Mouse (Mus musculus): ENCODE data around the gene Tmc5. TPM values are rescaled to one million over a fixed set of nuclear protein-coding genes. Genes with fewer than 3 reads are reported as not detected.

The Tmc5 gene
- polyA plus RNA-seq, 1 experiment from 2014 or later: 0.18 TPM

DNA sequence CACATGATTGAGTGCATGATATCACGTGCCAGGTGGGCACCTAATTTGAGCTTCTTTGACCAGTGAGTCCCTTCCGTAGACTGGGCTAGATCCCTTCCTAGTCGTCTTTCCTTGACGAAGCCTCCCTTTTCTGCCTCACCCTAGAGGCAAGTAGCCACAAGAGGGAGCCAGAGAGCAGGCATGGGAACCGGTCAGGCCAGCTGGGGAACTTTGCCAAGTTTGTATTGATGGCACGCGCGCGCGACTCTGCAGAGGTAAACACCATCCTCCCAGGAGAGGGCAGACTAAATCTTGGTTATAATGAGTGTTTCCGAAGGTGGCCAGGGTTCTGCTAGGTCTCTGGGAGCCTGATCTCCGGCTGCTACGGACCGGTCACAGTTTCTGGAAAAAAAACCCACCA lies 1.9 kb upstream of the Tmc5 start:
- H3K4me3 ChIP-seq (ENCODE audit: low read depth, low read length): no peak overlapping the region
- ATAC-seq: peak; percentile 34; the same call in 1 of the 2 replicates
- no peaks in the 10 kb centered on the region for H3K9me3 ChIP-seq (replicated peaks; ENCODE audit: control insufficient read depth, low read length, poor library complexity, severe bottlenecking)
- H3K36me3 ChIP-seq (ENCODE audit: control insufficient read depth, insufficient read depth, low read length): no peaks in the 10 kb centered on the region
- peak overlapping the region; percentile 42 for H3K4me2 ChIP-seq (ENCODE audit: low read length)
- peak overlapping the region; percentile 82; the same call in 1 of the 2 replicates for H3K27ac ChIP-seq (ENCODE audit: low read length)
- H3K4me1 ChIP-seq (ENCODE audit: control insufficient read depth, insufficient read depth, low read length): peaks cover 20% of the 10 kb centered on the region
- no peak overlapping the region for H3K9ac ChIP-seq (ENCODE audit: low read depth, low read length)
- 1% methylated on average over 14 of the region's 14 CpGs for WGBS
- H3K27me3 ChIP-seq (ENCODE audit: control insufficient read depth, insufficient read depth, low read depth, low read length): 0 out of 2 replicates have a peak, but pooled peaks cover 3% of the 10 kb centered on the region

DNA sequence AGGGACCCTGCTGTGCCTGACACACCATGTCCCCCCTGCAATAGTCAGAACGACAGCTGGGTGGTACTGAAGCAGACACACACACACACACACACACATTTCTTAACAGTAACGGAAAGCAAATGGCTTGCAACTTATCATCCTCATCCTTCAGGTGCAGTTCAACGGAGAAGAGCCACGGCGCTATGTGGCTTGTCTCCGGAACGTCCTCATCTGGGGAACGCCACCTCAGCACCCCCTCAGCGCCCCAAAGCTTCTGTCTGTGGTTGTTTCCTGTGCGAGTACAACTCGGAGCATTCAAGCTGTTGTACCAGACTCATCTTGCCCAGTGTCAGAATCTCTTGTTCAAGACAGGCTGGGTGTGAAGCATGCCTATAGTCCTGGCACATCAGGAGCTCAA lies 826 bp upstream of the Tmc5 start:
- Histone ChIP-seq H3K27me3 (ENCODE audit: control insufficient read depth, insufficient read depth, low read depth, low read length) (0 out of 2 replicates have a peak, but pooled peaks cover 3% of the 10 kb centered on the region), H3K4me1 (ENCODE audit: control insufficient read depth, insufficient read depth, low read length) (peaks cover 20% of the 10 kb centered on the region), H3K4me3 (ENCODE audit: low read depth, low read length) (no peak overlapping the region), H3K27ac (ENCODE audit: low read length) (no peak overlapping the region), H3K4me2 (ENCODE audit: low read length) (no peak overlapping the region), H3K36me3 (ENCODE audit: control insufficient read depth, insufficient read depth, low read length) (no peaks in the 10 kb centered on the region), H3K9me3 (replicated peaks; ENCODE audit: control insufficient read depth, low read length, poor library complexity, severe bottlenecking) (no peaks in the 10 kb centered on the region), H3K9ac (ENCODE audit: low read depth, low read length) (no peak overlapping the region)
- ATAC-seq: no peak
- 81% methylated on average over 11 of the region's 11 CpGs for WGBS

DNA sequence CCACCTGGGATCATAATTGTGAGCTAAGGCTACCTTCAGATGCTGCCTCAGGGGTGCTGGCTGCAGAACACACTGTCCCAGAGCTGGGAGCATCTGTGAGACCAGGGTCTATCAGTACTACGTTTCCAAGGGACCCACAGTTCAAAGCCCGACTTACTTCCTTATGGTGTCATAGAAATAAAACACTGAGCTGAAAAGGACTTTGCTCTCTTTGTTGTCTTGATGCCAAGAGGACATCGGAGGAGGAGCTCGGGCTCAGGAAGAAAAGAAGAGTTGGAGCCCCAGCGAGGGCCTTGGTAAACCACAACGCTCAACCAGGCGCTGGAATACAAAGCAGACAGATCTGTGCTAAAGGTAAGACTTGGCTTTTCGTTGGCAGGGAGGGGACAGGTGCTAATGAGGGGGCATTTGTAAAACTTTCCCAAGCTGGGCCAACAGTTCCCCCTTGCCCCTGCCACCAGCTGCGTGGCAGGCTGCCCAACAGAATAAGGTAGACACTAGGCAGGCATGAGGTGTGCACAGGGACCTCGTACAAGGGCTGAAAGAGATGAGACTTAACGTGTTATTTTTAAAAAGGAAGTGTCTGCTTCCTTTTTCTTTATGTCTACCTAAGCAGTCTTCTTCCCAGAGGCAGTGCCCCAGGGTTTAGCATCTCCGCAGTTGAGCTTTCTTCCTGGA lies 3.0 kb downstream of the Tmc5 start:
- 64% methylated on average over 12 of the region's 12 CpGs for WGBS
- 0 out of 2 replicates have a peak, but pooled peaks cover 3% of the 10 kb centered on the region for H3K27me3 ChIP-seq (ENCODE audit: control insufficient read depth, insufficient read depth, low read depth, low read length)
- no peaks in the 10 kb centered on the region for H3K9me3 ChIP-seq (replicated peaks; ENCODE audit: control insufficient read depth, low read length, poor library complexity, severe bottlenecking)
- H3K9ac ChIP-seq (ENCODE audit: low read depth, low read length): no peak overlapping the region
- no peaks in the 10 kb centered on the region for H3K36me3 ChIP-seq (ENCODE audit: control insufficient read depth, insufficient read depth, low read length)
- peaks cover 9% of the 10 kb centered on the region for H3K4me1 ChIP-seq (ENCODE audit: control insufficient read depth, insufficient read depth, low read length)
- no peak overlapping the region for H3K4me2 ChIP-seq (ENCODE audit: low read length)
- H3K4me3 ChIP-seq (ENCODE audit: low read depth, low read length): no peak overlapping the region
- ATAC-seq: no peak
- no peak overlapping the region for H3K27ac ChIP-seq (ENCODE audit: low read length)

DNA sequence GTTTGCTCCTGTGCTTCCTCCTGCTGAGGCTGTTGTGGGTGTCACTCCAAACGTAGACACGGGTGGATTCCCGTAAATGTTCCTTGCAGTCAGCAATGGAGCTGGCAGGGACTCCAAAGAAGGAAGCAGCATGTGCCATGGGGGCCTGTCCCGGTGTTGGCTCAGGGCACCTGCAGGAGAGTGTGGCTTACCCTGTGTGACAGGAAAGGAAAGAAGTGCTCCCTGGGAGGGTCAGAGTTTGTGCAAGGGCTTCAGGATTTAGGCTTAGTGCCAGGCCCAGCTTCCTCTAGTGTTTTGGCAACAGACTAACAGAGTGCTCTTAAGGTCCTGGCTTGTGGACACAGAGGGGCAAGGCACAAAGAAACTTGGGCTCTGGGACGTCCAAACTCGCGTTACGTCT lies 7.7 kb downstream of the Tmc5 start:
- Histone ChIP-seq H3K27ac (ENCODE audit: low read length) (no peak overlapping the region), H3K4me3 (ENCODE audit: low read depth, low read length) (no peak overlapping the region), H3K36me3 (ENCODE audit: control insufficient read depth, insufficient read depth, low read length) (no peaks in the 10 kb centered on the region), H3K9me3 (replicated peaks; ENCODE audit: control insufficient read depth, low read length, poor library complexity, severe bottlenecking) (no peaks in the 10 kb centered on the region), H3K27me3 (ENCODE audit: control insufficient read depth, insufficient read depth, low read depth, low read length) (no peaks in the 10 kb centered on the region), H3K9ac (ENCODE audit: low read depth, low read length) (no peak overlapping the region), H3K4me1 (ENCODE audit: control insufficient read depth, insufficient read depth, low read length) (no peaks in the 10 kb centered on the region), H3K4me2 (ENCODE audit: low read length) (no peak overlapping the region)
- 88% methylated on average over 8 of the region's 8 CpGs for WGBS
- no peak for ATAC-seq

DNA sequence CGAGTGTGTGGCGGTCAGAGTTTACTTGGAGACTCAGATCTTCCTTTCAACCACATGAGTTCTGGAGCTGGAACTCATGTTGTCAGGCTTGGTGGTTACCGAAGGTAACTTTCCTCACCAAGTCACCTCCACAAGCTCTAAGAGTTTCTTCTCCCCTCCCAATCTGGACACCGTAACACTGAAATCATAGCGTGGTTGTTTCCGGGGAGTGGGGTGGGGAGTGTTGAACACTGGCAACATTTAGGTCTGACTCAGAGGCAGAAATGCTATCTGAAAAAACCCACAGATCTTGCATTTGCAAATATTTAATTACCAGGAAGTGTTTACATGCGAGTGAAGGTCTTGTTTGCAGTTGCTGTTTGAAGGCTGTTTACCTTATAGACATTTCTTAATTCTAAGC lies 12.7 kb downstream of the Tmc5 start:
- Histone ChIP-seq H3K36me3 (ENCODE audit: control insufficient read depth, insufficient read depth, low read length) (no peaks in the 10 kb centered on the region), H3K9me3 (replicated peaks; ENCODE audit: control insufficient read depth, low read length, poor library complexity, severe bottlenecking) (no peaks in the 10 kb centered on the region), H3K4me2 (ENCODE audit: low read length) (no peak overlapping the region), H3K27ac (ENCODE audit: low read length) (no peak overlapping the region), H3K4me3 (ENCODE audit: low read depth, low read length) (no peak overlapping the region), H3K9ac (ENCODE audit: low read depth, low read length) (no peak overlapping the region), H3K27me3 (ENCODE audit: control insufficient read depth, insufficient read depth, low read depth, low read length) (no peaks in the 10 kb centered on the region), H3K4me1 (ENCODE audit: control insufficient read depth, insufficient read depth, low read length) (no peaks in the 10 kb centered on the region)
- no peak for ATAC-seq
- 95% methylated on average over 7 of the region's 7 CpGs for WGBS

DNA sequence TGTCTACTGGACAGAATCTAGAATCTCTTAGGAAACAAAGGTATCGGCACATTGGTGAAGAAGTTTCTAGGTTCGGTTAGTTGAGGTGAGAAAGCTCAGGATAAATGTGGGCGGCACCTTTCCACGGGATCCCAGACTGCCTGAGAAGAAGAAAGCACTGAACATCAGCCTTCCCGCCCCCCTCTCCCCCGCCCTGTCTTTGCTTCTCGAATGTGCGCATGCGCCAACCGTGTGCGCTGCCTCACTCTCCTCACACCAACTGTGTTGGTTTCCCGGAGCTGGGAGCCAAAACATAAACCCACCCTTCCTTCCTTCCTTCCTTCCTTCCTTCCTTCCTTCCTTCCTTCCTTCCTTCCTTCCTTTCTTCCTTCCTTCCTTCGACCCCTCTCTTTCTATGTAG lies 13.6 kb downstream of the Tmc5 start:
- Histone ChIP-seq H3K4me2 (ENCODE audit: low read length) (no peak overlapping the region), H3K36me3 (ENCODE audit: control insufficient read depth, insufficient read depth, low read length) (no peaks in the 10 kb centered on the region), H3K9ac (ENCODE audit: low read depth, low read length) (no peak overlapping the region), H3K27ac (ENCODE audit: low read length) (no peak overlapping the region), H3K4me3 (ENCODE audit: low read depth, low read length) (no peak overlapping the region), H3K4me1 (ENCODE audit: control insufficient read depth, insufficient read depth, low read length) (no peaks in the 10 kb centered on the region), H3K27me3 (ENCODE audit: control insufficient read depth, insufficient read depth, low read depth, low read length) (no peaks in the 10 kb centered on the region), H3K9me3 (replicated peaks; ENCODE audit: control insufficient read depth, low read length, poor library complexity, severe bottlenecking) (no peaks in the 10 kb centered on the region)
- ATAC-seq: no peak
- 82% methylated on average over 13 of the region's 13 CpGs for WGBS

DNA sequence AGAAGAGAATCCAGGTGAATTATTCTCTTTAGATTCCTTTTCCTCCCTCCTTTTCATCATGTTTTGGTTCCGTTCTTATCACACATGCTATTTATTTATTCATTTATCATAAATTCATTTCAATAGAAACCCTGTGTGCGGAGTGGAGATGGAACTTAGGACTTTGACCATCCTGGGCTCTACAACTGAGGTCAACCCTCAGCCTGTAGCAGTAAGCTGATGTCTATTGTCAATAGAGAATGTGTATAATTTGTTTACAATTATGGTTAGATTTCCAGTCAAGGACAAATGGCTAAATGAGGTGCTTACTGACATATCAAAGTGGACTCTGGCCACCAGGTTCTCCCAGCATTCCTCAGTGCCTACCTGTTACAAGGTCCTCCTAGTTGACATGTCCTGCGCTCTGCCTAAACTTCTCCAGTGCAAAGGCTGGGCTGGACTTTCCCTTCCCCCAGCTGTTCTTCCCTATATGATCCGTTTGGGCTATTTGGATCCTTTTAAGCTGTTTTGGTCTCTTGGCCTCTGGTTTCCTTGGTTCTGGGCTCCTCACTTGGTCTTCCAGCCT lies 14.2 kb downstream of the Tmc5 start:
- Histone ChIP-seq H3K27me3 (ENCODE audit: control insufficient read depth, insufficient read depth, low read depth, low read length) (no peaks in the 10 kb centered on the region), H3K4me2 (ENCODE audit: low read length) (no peak overlapping the region), H3K9me3 (replicated peaks; ENCODE audit: control insufficient read depth, low read length, poor library complexity, severe bottlenecking) (no peaks in the 10 kb centered on the region), H3K4me1 (ENCODE audit: control insufficient read depth, insufficient read depth, low read length) (no peaks in the 10 kb centered on the region), H3K36me3 (ENCODE audit: control insufficient read depth, insufficient read depth, low read length) (no peaks in the 10 kb centered on the region), H3K9ac (ENCODE audit: low read depth, low read length) (no peak overlapping the region), H3K27ac (ENCODE audit: low read length) (no peak overlapping the region), H3K4me3 (ENCODE audit: low read depth, low read length) (no peak overlapping the region)
- ATAC-seq: no peak
- 91% methylated on average over 4 of the region's 4 CpGs for WGBS

DNA sequence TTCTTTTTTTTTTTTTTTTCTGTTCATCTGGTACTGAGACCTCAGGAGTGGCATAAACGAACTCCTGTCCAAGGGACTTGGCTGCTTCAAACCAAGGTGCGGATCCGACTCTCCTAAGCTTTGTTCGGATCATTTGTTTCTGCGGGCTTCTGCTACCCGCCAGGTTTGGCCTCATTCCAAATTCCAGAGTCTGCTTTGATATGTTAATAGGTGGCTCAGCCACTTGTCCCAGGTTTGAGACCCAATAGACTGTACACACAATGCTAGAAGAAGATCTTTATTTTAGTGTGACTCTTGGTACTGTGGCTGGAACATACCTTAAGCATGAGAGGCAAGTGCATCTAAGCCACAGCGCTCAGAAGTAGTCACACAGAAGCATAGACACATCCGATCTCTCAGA lies 14.8 kb downstream of the Tmc5 start:
- Histone ChIP-seq H3K4me3 (ENCODE audit: low read depth, low read length) (no peak overlapping the region), H3K27me3 (ENCODE audit: control insufficient read depth, insufficient read depth, low read depth, low read length) (no peaks in the 10 kb centered on the region), H3K9me3 (replicated peaks; ENCODE audit: control insufficient read depth, low read length, poor library complexity, severe bottlenecking) (no peaks in the 10 kb centered on the region), H3K27ac (ENCODE audit: low read length) (no peak overlapping the region), H3K4me2 (ENCODE audit: low read length) (no peak overlapping the region), H3K4me1 (ENCODE audit: control insufficient read depth, insufficient read depth, low read length) (no peaks in the 10 kb centered on the region), H3K9ac (ENCODE audit: low read depth, low read length) (no peak overlapping the region), H3K36me3 (ENCODE audit: control insufficient read depth, insufficient read depth, low read length) (no peaks in the 10 kb centered on the region)
- ATAC-seq: no peak
- 35% methylated on average over 8 of the region's 8 CpGs for WGBS

DNA sequence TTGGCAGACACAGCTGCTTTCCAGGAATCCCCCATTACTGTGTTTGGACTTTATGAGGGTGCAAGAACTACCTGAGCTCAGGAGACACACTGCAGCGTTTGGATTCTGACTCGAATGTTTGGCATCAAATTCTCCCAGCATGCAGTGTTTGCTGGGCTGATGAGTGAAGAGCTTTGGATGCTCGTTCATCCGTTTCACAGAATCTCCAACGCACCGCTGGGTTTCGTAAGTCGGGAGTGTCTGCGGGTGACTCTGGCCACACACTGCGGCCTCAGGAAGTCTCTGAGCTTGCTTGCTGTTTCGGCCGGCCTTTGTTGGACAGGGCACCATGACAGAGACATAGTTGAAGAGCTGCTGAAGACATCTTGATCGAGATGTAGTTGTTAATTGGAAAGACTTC lies 17.0 kb downstream of the Tmc5 start:
- ATAC-seq: no peak
- peak overlapping the region; percentile 24; the same call in 1 of the 2 replicates for H3K4me2 ChIP-seq (ENCODE audit: low read length)
- H3K9ac ChIP-seq (ENCODE audit: low read depth, low read length): no peak overlapping the region
- no peak overlapping the region for H3K4me3 ChIP-seq (ENCODE audit: low read depth, low read length)
- H3K36me3 ChIP-seq (ENCODE audit: control insufficient read depth, insufficient read depth, low read length): no peaks in the 10 kb centered on the region
- no peaks in the 10 kb centered on the region for H3K9me3 ChIP-seq (replicated peaks; ENCODE audit: control insufficient read depth, low read length, poor library complexity, severe bottlenecking)
- H3K4me1 ChIP-seq (ENCODE audit: control insufficient read depth, insufficient read depth, low read length): no peaks in the 10 kb centered on the region
- no peak overlapping the region for H3K27ac ChIP-seq (ENCODE audit: low read length)
- H3K27me3 ChIP-seq (ENCODE audit: control insufficient read depth, insufficient read depth, low read depth, low read length): no peaks in the 10 kb centered on the region
- 25% methylated on average over 13 of the region's 13 CpGs for WGBS
